Mouse (Mus musculus) forebrain, embryonic 10.5 days (tissue): ENCODE data around the gene Vav3. TPM values are rescaled to one million over a fixed set of nuclear protein-coding genes. Genes with fewer than 3 reads are reported as not detected.

Experiments used
- DNase-seq: peaks from one replicate; pipeline ENCODE4 v3.0.0-alpha.2; 2017; ENCODE audit warnings: low spot score; ENCODE audit errors: extremely low spot score
- H3K27ac ChIP-seq: fragments of 300-500 bp; sonication (generic); 2 replicates; pipeline ENCODE4 v1.5.1; 2016; ENCODE audit warnings: mild to moderate bottlenecking
- H3K27me3 ChIP-seq: fragments of 300-500 bp; sonication (generic); 2 replicates; pipeline ENCODE4 v1.6.1; 2016; ENCODE audit warnings: mild to moderate bottlenecking; ENCODE audit not compliant: poor library complexity, severe bottlenecking
- H3K36me3 ChIP-seq: fragments of 300-500 bp; sonication (generic); replicated peaks from 2 replicates; pipeline ENCODE4 v1.6.1; 2016; ENCODE audit warnings: mild to moderate bottlenecking, moderate library complexity
- H3K4me1 ChIP-seq: fragments of 300-500 bp; sonication (generic); 2 replicates; pipeline ENCODE4 v1.6.1; 2016
- H3K4me3 ChIP-seq: fragments of 300-500 bp; sonication (generic); 2 replicates; pipeline ENCODE4 v1.5.1; 2016; ENCODE audit warnings: mild to moderate bottlenecking, moderate library complexity
- H3K9me3 ChIP-seq: fragments of 300-500 bp; sonication (generic); 2 replicates; pipeline ENCODE4 v1.6.1; 2016; ENCODE audit warnings: mild to moderate bottlenecking, moderate library complexity
- WGBS: fragments of 180-500 bp; shearing (Covaris S2); methylation state at CpG from one replicate; pipeline ENCODE4 v1.1.7; 2016; 5-methylcytosine and 5-hydroxymethylcytosine counted together
- polyA plus RNA-seq: library from polyadenylated mRNA; unstranded; fragments of >200 nt; fragmentation: Nextera tagmentation; extraction: Ambion mirVana; gene quantifications from 2 replicates; pipeline ENCODE4 v1.2.1, GENCODE M21; 2016

The Vav3 gene
- polyA plus RNA-seq, 1 experiment from 2014 or later = 4.1 TPM

DNA sequence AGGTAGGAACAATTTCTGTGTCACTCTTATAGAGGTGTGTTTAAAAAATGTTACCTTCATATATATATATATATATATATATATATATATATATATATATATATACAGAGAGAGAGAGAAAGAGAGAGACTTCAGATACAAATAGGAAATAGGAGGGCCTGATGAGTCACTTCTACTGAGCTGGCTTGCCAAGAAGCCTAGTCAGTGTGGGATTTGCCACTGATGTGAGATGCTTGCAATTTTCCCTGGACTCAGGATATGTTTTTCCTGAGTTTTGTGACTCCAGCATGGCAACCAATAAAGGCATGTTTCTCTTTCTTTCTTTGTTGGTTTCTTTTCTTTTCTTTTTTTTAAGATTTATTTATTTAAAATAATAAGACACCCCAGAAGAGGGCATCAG is 374.0 kb downstream of the Vav3 start:
- H3K36me3 ChIP-seq = no peaks in the 10 kb centered on the region
- DNase-seq = no peak
- no peak overlapping the region for H3K27ac ChIP-seq
- no peak overlapping the region for H3K4me3 ChIP-seq
- no peaks in the 10 kb centered on the region for H3K9me3 ChIP-seq
- no peaks in the 10 kb centered on the region for H3K27me3 ChIP-seq
- no peaks in the 10 kb centered on the region for H3K4me1 ChIP-seq

DNA sequence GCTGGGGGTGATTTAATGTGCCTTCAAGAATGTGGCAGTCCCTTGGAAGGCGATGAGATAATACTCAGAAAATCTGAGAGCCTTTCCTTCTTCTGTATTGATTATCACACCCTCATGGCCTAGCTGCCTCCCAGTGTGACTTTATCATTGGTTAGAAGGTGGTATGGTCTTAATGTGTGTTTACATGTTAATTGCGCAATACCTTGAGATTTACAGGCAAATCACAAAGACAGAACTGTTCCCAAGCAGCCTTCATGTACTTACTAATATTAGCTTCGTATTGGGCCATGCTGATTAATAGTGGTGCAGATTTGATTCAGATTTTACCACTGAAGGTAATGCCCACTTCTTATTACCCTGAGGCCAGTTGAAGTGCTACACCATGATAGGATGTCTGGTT is 381.3 kb downstream of the Vav3 start:
- no peak for DNase-seq
- Histone ChIP-seq H3K4me1 (no peaks in the 10 kb centered on the region), H3K4me3 (no peak overlapping the region), H3K36me3 (no peaks in the 10 kb centered on the region), H3K27me3 (no peaks in the 10 kb centered on the region), H3K9me3 (no peaks in the 10 kb centered on the region), H3K27ac (no peak overlapping the region)
- 94% methylated on average over 3 of the region's 3 CpGs for WGBS

DNA sequence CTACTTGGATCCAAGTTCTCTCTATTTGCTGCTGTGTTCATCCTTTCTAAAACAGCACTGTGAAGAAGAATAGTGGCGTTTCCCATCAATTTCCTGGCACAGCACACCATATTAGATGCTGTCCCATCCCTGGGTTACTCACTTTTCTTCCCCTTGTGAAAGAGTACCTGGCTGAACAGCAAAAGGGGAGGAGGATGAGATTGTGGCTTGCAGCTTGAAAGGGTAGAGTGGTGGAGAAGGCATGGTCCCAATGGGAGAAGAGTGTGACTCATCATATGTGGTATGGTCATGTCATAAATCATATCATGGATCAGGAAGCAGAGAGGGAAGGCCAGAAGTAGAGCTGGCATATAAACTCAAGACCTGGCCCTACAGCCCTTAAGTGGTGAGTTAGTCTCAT is 386.3 kb downstream of the Vav3 start:
- Histone ChIP-seq H3K27me3 (no peaks in the 10 kb centered on the region), H3K4me1 (peaks cover 8% of the 10 kb centered on the region), H3K36me3 (no peaks in the 10 kb centered on the region), H3K27ac (no peak overlapping the region), H3K4me3 (no peak overlapping the region), H3K9me3 (no peaks in the 10 kb centered on the region)
- 94% methylated on average over 1 of the region's 1 CpGs for WGBS
- no peak for DNase-seq

DNA sequence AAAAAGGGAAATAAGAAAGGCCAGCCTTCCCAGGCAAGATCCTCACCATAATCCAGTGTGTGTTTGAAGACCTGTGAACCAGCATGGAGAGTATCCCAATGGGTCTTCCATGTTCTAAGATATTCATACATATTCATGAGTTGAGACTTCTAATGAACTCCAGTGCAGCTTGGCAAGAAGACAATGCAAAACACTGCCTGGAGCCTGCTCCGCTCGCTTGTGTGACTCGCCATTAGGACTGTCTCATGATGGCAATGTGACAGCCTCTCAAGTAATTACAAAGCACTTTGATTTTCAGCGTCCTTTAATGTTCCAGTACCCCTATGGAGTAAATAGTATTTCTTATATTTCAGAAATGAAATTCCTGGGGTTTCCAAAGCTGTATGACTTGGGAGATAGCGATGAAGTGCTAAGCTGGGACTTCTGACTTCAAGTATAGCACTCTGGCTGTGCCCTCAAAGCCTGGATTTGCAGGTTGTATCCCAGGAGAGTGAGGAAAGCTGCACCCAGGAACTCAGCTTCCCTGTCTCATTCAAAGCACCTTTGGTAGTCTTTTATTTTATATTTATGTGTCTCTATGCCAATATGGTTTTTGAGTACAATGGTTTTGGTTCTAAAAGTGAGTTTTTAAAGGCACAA is 391.3 kb downstream of the Vav3 start:
- Histone ChIP-seq H3K27me3 (no peaks in the 10 kb centered on the region), H3K36me3 (no peaks in the 10 kb centered on the region), H3K9me3 (no peaks in the 10 kb centered on the region), H3K27ac (no peak overlapping the region), H3K4me3 (no peak overlapping the region), H3K4me1 (peaks cover 19% of the 10 kb centered on the region)
- WGBS = 76% methylated on average over 5 of the region's 5 CpGs
- DNase-seq = no peak

DNA sequence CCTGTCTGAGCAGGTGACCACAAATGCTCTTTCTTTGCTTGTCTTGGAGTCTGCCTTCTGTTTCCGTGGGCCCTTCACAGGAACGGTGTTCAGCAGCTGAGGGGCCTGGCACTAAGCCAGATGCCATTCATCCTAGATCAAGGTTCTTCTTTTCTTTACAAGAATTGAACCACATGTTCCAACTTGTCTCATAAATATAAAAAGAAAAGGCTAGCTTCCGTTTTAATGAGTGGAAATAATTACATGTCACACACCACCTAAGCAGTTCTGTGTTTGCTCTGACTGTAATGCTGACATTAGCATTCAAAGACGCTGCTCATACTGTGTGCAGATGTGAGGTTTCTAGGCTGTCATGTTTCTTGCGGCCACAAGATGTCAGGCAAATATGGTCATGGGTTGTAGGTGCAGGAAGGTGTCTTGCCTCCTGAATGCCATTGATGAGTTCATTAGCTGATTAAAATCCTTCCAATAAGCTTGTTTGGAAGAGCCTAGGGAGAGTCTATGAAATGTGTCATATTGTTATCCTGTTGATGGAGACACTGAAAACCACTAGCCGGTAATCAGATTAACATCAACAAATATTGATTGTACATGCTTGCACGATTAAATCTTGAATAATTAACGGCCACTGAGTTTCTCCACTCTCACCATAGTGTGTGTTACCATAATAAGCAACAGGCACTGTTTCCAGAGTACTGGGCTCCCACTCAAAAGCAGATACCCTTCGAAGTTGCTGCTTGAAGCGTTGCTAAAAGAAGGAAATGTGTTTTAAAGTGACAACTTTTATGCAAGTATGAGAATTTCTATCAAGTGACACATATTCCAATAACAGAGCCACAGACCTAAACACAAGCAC is 392.1 kb downstream of the Vav3 start:
- 71% methylated on average over 10 of the region's 10 CpGs for WGBS
- Histone ChIP-seq H3K9me3 (no peaks in the 10 kb centered on the region), H3K27me3 (no peaks in the 10 kb centered on the region), H3K4me1 (peaks cover 19% of the 10 kb centered on the region), H3K36me3 (no peaks in the 10 kb centered on the region), H3K27ac (no peak overlapping the region), H3K4me3 (no peak overlapping the region)
- peak; percentile 17 for DNase-seq

Other genes with a start within 250 kb of the Vav3 start
- 24.7 and 25.5 TPM in 2 replicates for gene Slc25a24, start 217.5 kb upstream of the Vav3 start, polyA plus RNA-seq